Mouse (Mus musculus): ENCODE results near the gene Ctla4.

The Ctla4 gene

GRCm38 (mm10) chr1:60930397-60930796 lies 43.6 kb downstream of the Ctla4 start:
- no peak for DNase-seq

GRCm38 (mm10) chr1:60935968-60936581 lies 49.3 kb downstream of the Ctla4 start:
- no peak for DNase-seq

- no peak for DNase-seq
These were observed 50.3 kb downstream of the Ctla4 start for GRCm38 (mm10) chr1:60936963-60937711.

GRCm38 (mm10) chr1:60938256-60938655 lies 51.5 kb downstream of the Ctla4 start:
- DNase-seq, result no peak

GRCm38 (mm10) chr1:60938974-60939373 lies 52.2 kb downstream of the Ctla4 start:
- DNase-seq, result no peak

- DNase-seq, result no peak
These were observed 53.2 kb downstream of the Ctla4 start for GRCm38 (mm10) chr1:60940023-60940422.

GRCm38 (mm10) chr1:60940620-60941019 lies 53.8 kb downstream of the Ctla4 start:
- no peak for DNase-seq

- DNase-seq, result no peak
These were observed 54.6 kb downstream of the Ctla4 start for GRCm38 (mm10) chr1:60941056-60942048.

- no peak for DNase-seq
These were observed 56.1 kb downstream of the Ctla4 start for GRCm38 (mm10) chr1:60942921-60943320.

- DNase-seq, result no peak
These were observed 59.0 kb downstream of the Ctla4 start for GRCm38 (mm10) chr1:60945633-60946401.

- no peak for DNase-seq
These were observed 61.3 kb downstream of the Ctla4 start for GRCm38 (mm10) chr1:60948112-60948511.

GRCm38 (mm10) chr1:60952958-60953357 lies 66.2 kb downstream of the Ctla4 start:
- no peak for DNase-seq

GRCm38 (mm10) chr1:60953686-60954085 lies 66.9 kb downstream of the Ctla4 start:
- no peak for DNase-seq

GRCm38 (mm10) chr1:60954759-60955158 lies 68.0 kb downstream of the Ctla4 start:
- no peak for DNase-seq

- no peak for DNase-seq
These were observed 68.4 kb downstream of the Ctla4 start for GRCm38 (mm10) chr1:60955186-60955585.

GRCm38 (mm10) chr1:60956196-60956595 lies 69.4 kb downstream of the Ctla4 start:
- no peak for DNase-seq

GRCm38 (mm10) chr1:60958287-60958686 lies 71.5 kb downstream of the Ctla4 start:
- no peak for DNase-seq

- no peak for DNase-seq
These were observed 72.4 kb downstream of the Ctla4 start for GRCm38 (mm10) chr1:60959246-60959645.

GRCm38 (mm10) chr1:60960451-60960850 lies 73.7 kb downstream of the Ctla4 start:
- no peak for DNase-seq

- DNase-seq, result peak; percentile 19 to 44
These were observed 74.3 kb downstream of the Ctla4 start for GRCm38 (mm10) chr1:60961080-60961479.

GRCm38 (mm10) chr1:60962095-60962494 lies 75.3 kb downstream of the Ctla4 start:
- no peak for DNase-seq

Data from cerebellum, postnatal 36 days (tissue).